Mouse (Mus musculus) telencephalon, adult 2 months (tissue): ENCODE results near the gene Lsm11.
"Not testable (repeated sequence)": the region's sequence is repeated elsewhere in the genome, so short reads cannot be mapped to it uniquely, and the experiment has no call there.

Source experiments
- DNase-seq: peaks from one replicate; pipeline ENCODE4 v3.0.0-alpha.2; 2011; ENCODE audit warnings: low read depth, low spot score

Lsm11 gene

DNA sequence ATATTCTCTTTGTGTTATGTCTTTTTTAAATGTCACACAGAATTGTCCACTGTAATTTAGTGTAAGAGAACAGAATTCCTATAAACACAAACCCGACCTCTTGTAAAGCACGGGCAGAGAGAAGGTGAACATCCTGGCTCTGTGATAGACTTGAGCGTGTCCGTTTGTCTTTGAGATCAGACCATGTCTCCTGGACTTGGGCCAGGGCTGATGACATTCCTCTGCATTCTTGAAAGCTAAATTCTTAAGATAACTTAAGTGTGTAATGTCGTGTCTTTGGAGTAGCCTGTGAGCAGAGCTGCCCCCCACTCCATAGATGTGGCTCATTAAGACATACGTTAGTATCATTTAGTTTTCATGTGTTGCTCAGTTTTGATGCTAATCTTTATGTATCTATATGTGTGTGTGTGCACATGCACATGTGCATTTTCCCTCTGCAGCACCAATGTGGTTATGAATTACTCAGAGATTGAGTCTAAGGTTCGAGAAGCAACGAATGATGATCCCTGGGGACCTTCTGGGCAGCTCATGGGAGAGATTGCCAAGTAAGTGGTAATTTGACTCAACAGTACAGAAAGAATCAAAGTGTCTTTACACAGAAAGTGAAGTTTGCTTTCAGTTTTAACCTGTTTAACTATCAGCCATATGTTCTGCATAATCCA is 61.3 kb downstream of the Lsm11 start:
- no peak for DNase-seq

DNA sequence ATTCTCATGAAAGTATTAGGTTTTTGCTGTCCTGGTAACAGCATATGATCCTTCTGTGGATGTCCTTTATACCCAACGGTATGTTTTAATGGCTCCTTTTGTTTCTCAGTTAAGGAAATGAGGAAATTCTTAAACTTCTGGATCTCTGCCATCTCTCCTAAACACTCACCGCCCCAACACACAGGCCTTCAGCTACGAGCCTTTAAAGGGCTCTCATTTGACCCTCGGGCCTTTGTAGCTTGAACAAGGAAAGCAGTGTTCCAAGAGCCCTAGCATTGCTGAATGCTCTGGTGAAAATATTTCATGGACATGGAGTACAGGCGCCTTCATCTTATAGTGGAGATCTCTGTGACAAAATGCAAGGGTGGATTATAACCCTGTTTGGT is 63.1 kb downstream of the Lsm11 start:
- no peak for DNase-seq

DNA sequence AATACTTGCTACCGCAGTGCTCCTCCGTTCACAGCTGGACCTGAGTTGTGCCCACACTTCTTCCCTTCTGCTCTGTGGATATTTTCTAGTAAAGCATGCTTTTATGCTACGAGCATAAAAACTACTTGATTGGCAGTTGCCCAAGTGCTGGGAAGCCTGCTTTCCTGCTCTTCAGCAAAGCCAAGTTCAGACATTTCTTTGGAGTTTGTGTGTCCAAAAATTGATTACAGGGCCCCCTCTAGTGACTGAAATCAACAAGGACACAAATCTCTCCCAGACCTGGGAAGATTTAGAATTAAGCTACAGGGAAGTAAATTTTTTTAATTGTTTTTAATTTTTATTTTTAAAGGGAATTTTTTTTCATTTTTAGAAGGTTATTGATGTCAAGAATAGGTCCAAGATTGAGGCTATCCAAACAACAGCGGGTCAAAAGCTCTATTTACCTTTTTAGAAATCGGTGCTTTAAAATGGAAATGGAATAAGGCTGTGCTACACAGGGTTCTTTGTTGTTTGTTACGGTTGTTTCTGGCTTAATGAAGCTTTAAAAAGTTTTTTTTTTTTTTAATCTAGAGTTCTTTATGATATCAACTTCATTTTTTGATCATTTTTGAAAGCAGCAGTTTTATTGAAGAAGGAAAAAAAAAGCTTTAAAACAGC is 63.6 kb downstream of the Lsm11 start:
- no peak for DNase-seq

DNA sequence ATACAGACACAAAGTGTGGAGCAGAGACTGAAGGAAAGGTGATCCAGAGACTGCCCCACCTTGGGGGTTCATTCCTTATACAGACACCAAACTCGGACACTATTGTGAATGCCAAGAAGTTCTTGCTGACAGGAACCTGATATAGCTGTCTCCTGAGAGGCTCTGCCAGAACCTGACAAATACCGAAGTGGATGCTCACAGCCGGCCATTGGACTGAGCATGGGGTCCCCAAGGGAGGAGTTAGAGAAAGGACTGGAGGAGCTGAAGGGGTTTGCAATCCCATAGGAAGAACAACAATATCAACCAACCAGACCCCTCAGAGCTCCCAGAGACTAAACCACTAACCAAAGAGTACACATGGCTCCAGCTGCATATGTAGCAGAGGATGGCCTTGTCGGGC is 65.4 kb downstream of the Lsm11 start:
- not testable (repeated sequence) for DNase-seq
